7 mouse cellular contexts compared by ENCODE assay signal in genomic region chr6:48626984-48627383, GRCm38 (mm10). TPM values are rescaled to one million over a fixed set of nuclear protein-coding genes. Genes with fewer than 3 reads are reported as not detected.
DNase-seq lines count a peak whose midpoint lies in the region; ATAC-seq lines count a peak whose summit lies in the region.

No protein-coding gene starts in this region.

- H3K4me2 ChIP-seq in hindbrain, embryonic 16.5 days (ENCODE audit: low read length), result peak overlapping the region; percentile 91

- no peaks in the 10 kb centered on the region for H3K9me3 ChIP-seq in hindbrain, embryonic 16.5 days (ENCODE audit: control insufficient read depth, low read length)

- H3K4me3 ChIP-seq in hindbrain, embryonic 16.5 days (ENCODE audit: low read length), result peak overlapping the region; percentile 66

- no peaks in the 10 kb centered on the region; the same call in 1 of the 2 replicates for H3K36me3 ChIP-seq in hindbrain, embryonic 16.5 days (ENCODE audit: control insufficient read depth, insufficient read depth, low read length)

- under 1% methylated on average over 32 of the region's 32 CpGs for WGBS in hindbrain, embryonic 16.5 days

- peak overlapping the region; percentile 80 for H3K9ac ChIP-seq in hindbrain, embryonic 16.5 days (ENCODE audit: low read depth, low read length)

- no peak overlapping the region for H3K27ac ChIP-seq in hindbrain, embryonic 16.5 days (ENCODE audit: low read depth, low read length)

- peak; percentile 68 for ATAC-seq in hindbrain, embryonic 16.5 days

- H3K4me1 ChIP-seq in hindbrain, embryonic 16.5 days (ENCODE audit: control insufficient read depth, insufficient read depth, low read depth, low read length), result peaks cover 13% of the 10 kb centered on the region

- H3K27me3 ChIP-seq in hindbrain, embryonic 16.5 days (replicated peaks; ENCODE audit: control insufficient read depth, insufficient read depth, low read length), result peaks cover 6% of the 10 kb centered on the region

- DNase-seq in adrenal gland, postnatal 10 days, result peak; percentile 73
- DNase-seq in cerebellum, postnatal 25 days, result peak; percentile 71 to 75
- DNase-seq in gastrocnemius, adult 8-10 months (ENCODE audit: low spot score in 2 of 2), result peak; percentile 28 to 56
- peak; percentile 65 to 77 for DNase-seq in left cerebral cortex, adult 18-20 months (ENCODE audit: low spot score in 2 of 2)
- DNase-seq in lung, postnatal 4 days, result peak; percentile 41 to 57
- DNase-seq in right cerebral cortex, postnatal 4 days, result peak; percentile 60

RNA-seq across cellular contexts. Expression of gene AI854703, which starts 0.4 kb away (rescaled TPM):
- 1 to 10 TPM; 1.7 to 3.6 TPM for total RNA-seq in adrenal gland, postnatal 10 days (2021)
- 1 to 10 TPM in 1 of 4 experiments, under 1 TPM in 3; 0.56 to 1.2 (median 0.71) TPM for total RNA-seq in gastrocnemius, adult 8-10 months (2022)
- 31.7 and 34.3 TPM in 2 replicates for polyA plus RNA-seq in hindbrain, embryonic 16.5 days (2015; fragmentation: Nextera tagmentation; extraction: Ambion mirVana)
- 10 to 100 TPM; 15.9 to 16.0 TPM for total RNA-seq in left cerebral cortex, adult 18-20 months (2021)

RNA-seq across cellular contexts. Expression of gene Gimap8, which starts 20.1 kb away (rescaled TPM):
- 10 to 100 TPM; 11.7 to 14.8 TPM for total RNA-seq in adrenal gland, postnatal 10 days (2021)
- 1 to 10 TPM; 1.3 to 2.0 (median 1.5) TPM for total RNA-seq in gastrocnemius, adult 8-10 months (2022)
- 0.59 and 0.71 TPM in 2 replicates for polyA plus RNA-seq in hindbrain, embryonic 16.5 days (2015; fragmentation: Nextera tagmentation; extraction: Ambion mirVana)
- under 1 TPM; 0.91 to 0.93 TPM for total RNA-seq in left cerebral cortex, adult 18-20 months (2021)

RNA-seq across cellular contexts. Expression of gene Zfp775, which starts 25.1 kb away (rescaled TPM):
- total RNA-seq in adrenal gland, postnatal 10 days (2021), result 1 to 10 TPM; 6.1 to 6.2 TPM
- 10 to 100 TPM in 2 of 4 experiments, 1 to 10 TPM in 2; 8.8 to 12.1 (median 9.9) TPM for total RNA-seq in gastrocnemius, adult 8-10 months (2022)
- polyA plus RNA-seq in hindbrain, embryonic 16.5 days (2015; fragmentation: Nextera tagmentation; extraction: Ambion mirVana), result 11.4 and 13.8 TPM in 2 replicates
- 1 to 10 TPM; 6.0 to 8.1 TPM for total RNA-seq in left cerebral cortex, adult 18-20 months (2021)

RNA-seq across cellular contexts. Expression of gene Gm44965, which starts 33.2 kb away (rescaled TPM):
- 1 to 10 TPM in 1 of 2 experiments, not detected in 1; 1.3 TPM for total RNA-seq in adrenal gland, postnatal 10 days (2021)
- total RNA-seq in gastrocnemius, adult 8-10 months (2022), result 1 to 10 TPM in 2 of 4 experiments, not detected in 2; 4.4 to 9.4 TPM
- 0.87 TPM in 1 of 2 replicates, not detected in the other for polyA plus RNA-seq in hindbrain, embryonic 16.5 days (2015; fragmentation: Nextera tagmentation; extraction: Ambion mirVana)
- total RNA-seq in left cerebral cortex, adult 18-20 months (2021), result not detected

RNA-seq across cellular contexts. Expression of gene Repin1, which starts 33.3 kb away (rescaled TPM):
- 10 to 100 TPM; 37.6 to 42.0 TPM for total RNA-seq in adrenal gland, postnatal 10 days (2021)
- 10 to 100 TPM; 28.9 to 35.0 (median 33.6) TPM for total RNA-seq in gastrocnemius, adult 8-10 months (2022)
- 41.9 and 45.6 TPM in 2 replicates for polyA plus RNA-seq in hindbrain, embryonic 16.5 days (2015; fragmentation: Nextera tagmentation; extraction: Ambion mirVana)
- 10 to 100 TPM; 55.0 to 58.6 TPM for total RNA-seq in left cerebral cortex, adult 18-20 months (2021)

Comparison
In these comparisons a context has a peak if more than half of its experiments do, and no peak if none do; other contexts are left out.
1. RNA of gene Gimap8, which starts 20.1 kb away (total RNA-seq): 11.7 to 14.8 TPM in adrenal gland, postnatal 10 days; 1.3 to 2.0 TPM in gastrocnemius, adult 8-10 months and 0.91 to 0.93 TPM in left cerebral cortex, adult 18-20 months; every median in the first group is over 4 times any median in the second.
2. Peak in every context shown above with its lines, with median percentiles within 50 percentile points of each other: DNase-seq.